Mouse (Mus musculus) B cell, adult 2 months (primary cell): Measurements from ENCODE around the gene BC049715.
"Not testable (repeated sequence)": the region's sequence is repeated elsewhere in the genome, so short reads cannot be mapped to it uniquely, and the experiment has no call there.

Experiments
- DNase-seq, 2 experiments: peaks; one replicate each; pipeline ENCODE4 v3.0.0; 2022

BC049715 gene

GRCm38 (mm10) chr6:136827516-136827880 is at the start of gene BC049715:
TSS of gene BC049715 (plus strand) at chr6:136827626.
- no peak for DNase-seq

- no peak for DNase-seq
Measured at GRCm38 (mm10) chr6:136781377-136781986, 45.9 kb upstream of the BC049715 start, which contains the start of gene Gucy2c. TSS of gene Gucy2c (minus strand) at chr6:136781765.

GRCm38 (mm10) chr6:136782146-136782545 is 45.3 kb upstream of the BC049715 start:
- DNase-seq: no peak

- DNase-seq: no peak
Measured at GRCm38 (mm10) chr6:136782761-136783160, 44.7 kb upstream of the BC049715 start.

GRCm38 (mm10) chr6:136789391-136789971 is 37.9 kb upstream of the BC049715 start:
- no peak for DNase-seq

GRCm38 (mm10) chr6:136792884-136793758 is 34.3 kb upstream of the BC049715 start:
- no peak for DNase-seq

- DNase-seq: no peak
Measured at GRCm38 (mm10) chr6:136793831-136794525, 33.4 kb upstream of the BC049715 start.

- no peak for DNase-seq
Measured at GRCm38 (mm10) chr6:136795110-136795509, 32.3 kb upstream of the BC049715 start.

GRCm38 (mm10) chr6:136795850-136796249 is 31.6 kb upstream of the BC049715 start:
- DNase-seq: no peak

GRCm38 (mm10) chr6:136797874-136798693 is 29.3 kb upstream of the BC049715 start:
- DNase-seq: not testable (repeated sequence)

- DNase-seq: no peak
Measured at GRCm38 (mm10) chr6:136800710-136801109, 26.7 kb upstream of the BC049715 start.

- no peak for DNase-seq
Measured at GRCm38 (mm10) chr6:136801274-136801673, 26.2 kb upstream of the BC049715 start.

- DNase-seq: no peak
Measured at GRCm38 (mm10) chr6:136803093-136803738, 24.2 kb upstream of the BC049715 start.

GRCm38 (mm10) chr6:136803739-136804633 is 23.4 kb upstream of the BC049715 start, which contains the start of gene Hist4h4:
TSS of gene Hist4h4 (minus strand) at chr6:136804415.
- peak; percentile 96 to 97 for DNase-seq

GRCm38 (mm10) chr6:136804705-136805408 is 22.6 kb upstream of the BC049715 start:
- DNase-seq: peak in 1 of 2 experiments; percentile 35

GRCm38 (mm10) chr6:136805409-136805775 is 22.0 kb upstream of the BC049715 start:
- no peak for DNase-seq

- DNase-seq: no peak
Measured at GRCm38 (mm10) chr6:136806819-136807218, 20.6 kb upstream of the BC049715 start.

- no peak for DNase-seq
Measured at GRCm38 (mm10) chr6:136807395-136808013, 19.9 kb upstream of the BC049715 start.

GRCm38 (mm10) chr6:136808014-136808417 is 19.4 kb upstream of the BC049715 start, which contains the start of gene H2afj:
TSS of gene H2afj (plus strand) at chr6:136808244.
- peak; percentile 98 for DNase-seq
